Mouse (Mus musculus) C3H10T1/2 (cell line): Measurements from ENCODE around the gene Olfr446. TPM values are rescaled to one million over a fixed set of nuclear protein-coding genes. Genes with fewer than 3 reads are reported as not detected.

ENCODE experiments used
- polyA plus RNA-seq, 2 experiments: library from polyadenylated mRNA; unstranded; fragments of >200 nt; fragmentation: generic; extraction: Trizol; gene quantifications; one replicate each; pipeline ENCODE4 v1.2.1; 2012; ENCODE audit warnings: missing spikeins in 2 of 2

The Olfr446 gene
- polyA plus RNA-seq: not detected

DNA sequence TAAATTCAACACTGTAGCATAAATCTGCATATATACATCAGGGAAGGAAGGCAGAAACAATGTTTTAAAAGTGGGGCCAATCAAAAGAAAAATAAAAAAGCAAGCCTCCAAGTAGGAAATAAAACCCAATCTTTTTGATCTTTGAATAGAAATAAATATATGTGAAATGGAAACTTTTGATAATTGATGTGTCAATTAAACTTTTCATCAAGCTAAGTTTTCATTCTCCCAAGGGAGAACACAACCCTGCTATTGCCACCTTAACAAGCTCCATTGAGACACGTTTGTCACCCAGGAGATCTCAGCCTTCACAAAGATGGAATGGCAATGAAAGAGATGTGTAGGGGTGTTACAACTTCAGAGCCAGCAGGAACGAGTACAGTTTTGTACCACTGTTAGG, at the start of gene Olfr446:
Gene Olfr446, plus strand, starts transcription at position 301 of the 400 bp plus-strand sequence.

DNA sequence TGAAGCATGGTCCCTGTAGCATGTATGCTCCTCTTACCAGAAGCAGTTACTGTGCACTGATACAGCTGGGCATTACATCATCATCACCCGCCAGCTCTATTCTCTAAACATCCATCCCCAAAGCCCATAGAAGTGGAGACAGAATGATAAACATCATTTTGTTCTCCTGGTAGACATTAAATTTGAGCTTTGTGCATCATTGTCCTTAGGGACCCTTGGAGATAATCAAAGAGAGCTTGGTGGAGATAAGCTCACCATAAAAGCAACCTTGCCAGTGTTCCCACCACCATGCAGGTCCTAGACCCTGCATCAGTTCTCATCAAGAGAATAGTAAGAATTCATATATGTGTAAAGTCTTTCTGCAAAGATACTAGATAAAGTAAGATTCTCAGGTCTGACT, 31.0 kb upstream of the Olfr446 start, which contains the start of gene Olfr448:
Gene Olfr448, plus strand, starts transcription at position 301 of the 400 bp plus-strand sequence.

DNA sequence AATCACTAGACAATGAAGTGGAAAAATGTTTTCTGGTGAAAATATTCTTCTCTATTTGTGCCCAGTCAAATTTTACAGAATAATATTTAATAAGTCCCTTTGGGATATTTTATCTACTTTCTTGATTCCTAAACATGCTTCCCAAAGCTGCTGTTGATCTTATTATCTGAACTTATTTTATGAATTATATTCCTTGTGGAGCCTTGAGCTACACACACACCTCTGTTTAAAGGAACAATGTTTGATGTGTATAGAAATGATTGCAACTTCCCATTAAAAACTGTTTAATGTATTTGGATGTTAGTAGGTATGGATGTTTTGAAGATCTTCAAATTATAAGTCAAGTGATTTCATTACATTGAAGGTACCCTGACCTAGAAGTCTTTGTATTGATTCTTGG, 12.6 kb upstream of the Olfr446 start, which contains the start of gene Olfr447:
Gene Olfr447, plus strand, starts transcription at position 301 of the 400 bp plus-strand sequence.

DNA sequence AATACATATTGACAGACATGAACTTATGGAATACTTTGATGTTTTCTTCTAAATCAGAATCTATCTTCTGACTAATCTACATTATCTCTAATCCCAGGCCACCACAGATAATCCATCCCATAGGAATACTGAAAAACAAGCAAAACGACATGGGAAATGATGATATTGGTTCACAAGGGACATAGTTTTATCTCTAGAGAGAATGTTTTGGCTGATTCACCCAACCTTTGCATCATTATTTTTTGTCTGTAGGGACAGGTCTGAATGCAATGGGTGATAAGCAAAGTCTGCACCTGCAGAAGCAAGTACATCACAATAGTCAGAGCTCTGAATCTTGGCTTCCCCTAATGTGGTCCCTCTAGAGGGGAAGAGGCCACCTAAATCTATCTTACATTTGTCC, 27.6 kb downstream of the Olfr446 start, which contains the start of gene Olfr444:
Gene Olfr444, plus strand, starts transcription at position 301 of the 400 bp plus-strand sequence.

Other genes starting within 250 kb of the Olfr446 start
- 10 to 100 TPM in 1 of 2 experiments, 1 to 10 TPM in 1; 3.7 to 22.2 TPM for gene Tcaf1, start 211.3 kb upstream of the Olfr446 start, polyA plus RNA-seq
- not detected for gene Olfr453, start 182.0 kb upstream of the Olfr446 start, polyA plus RNA-seq
- gene Olfr38, start 165.0 kb upstream of the Olfr446 start, polyA plus RNA-seq: not detected
- gene Olfr452, start 136.3 kb upstream of the Olfr446 start, polyA plus RNA-seq: not detected
- not detected for gene Olfr450, start 109.4 kb upstream of the Olfr446 start, polyA plus RNA-seq
- gene Olfr449, start 87.0 kb upstream of the Olfr446 start, polyA plus RNA-seq: not detected
- gene Olfr448, start 30.9 kb upstream of the Olfr446 start, polyA plus RNA-seq: not detected
- gene Olfr447, start 12.5 kb upstream of the Olfr446 start, polyA plus RNA-seq: not detected
- not detected for gene Olfr444, start 27.7 kb downstream of the Olfr446 start, polyA plus RNA-seq
- not detected for gene Olfr441, start 185.0 kb downstream of the Olfr446 start, polyA plus RNA-seq
- not detected for gene Olfr237-ps1, start 225.2 kb downstream of the Olfr446 start, polyA plus RNA-seq
- not detected for gene Olfr437, start 241.9 kb downstream of the Olfr446 start, polyA plus RNA-seq